Mouse (Mus musculus) heart, adult 2 months (tissue): ENCODE results near the gene Oxtr.

ENCODE experiments used
- CTCF ChIP-seq: fragments of 200-600 bp; IDR thresholded peaks from 2 replicates; pipeline ENCODE4 v1.8.1; 2022; ENCODE audit warnings: antibody characterized with exemption, mild to moderate bottlenecking, moderate library complexity
- EP300 ChIP-seq: fragments of 200-500 bp; IDR thresholded peaks from 2 replicates; pipeline ENCODE4 v1.6.1; 2011; ENCODE audit warnings: low read depth, low read length, control low read depth; ENCODE audit not compliant: insufficient read depth

GRCm38 (mm10) chr6:112497456-112497855 lies 7.7 kb upstream of the Oxtr start:
- no peak for TF ChIP-seq CTCF
- no peak for TF ChIP-seq EP300
